Mouse (Mus musculus) brown adipose tissue, adult 24 weeks (tissue): Measurements from ENCODE around the gene Pkn1. TPM values are rescaled to one million over a fixed set of nuclear protein-coding genes. Genes with fewer than 3 reads are reported as not detected.

ENCODE experiments used
- H3K27ac ChIP-seq: fragments of 200-500 bp; replicated peaks from 2 replicates; pipeline ENCODE4 v1.5.1; 2012; ENCODE audit warnings: low read depth, mild to moderate bottlenecking, low read length
- H3K4me1 ChIP-seq: fragments of 200-500 bp; 2 replicates; pipeline ENCODE4 v1.6.1; 2012; ENCODE audit warnings: low read length, mixed read lengths; ENCODE audit not compliant: control insufficient read depth, insufficient read depth, insufficient read length
- H3K4me3 ChIP-seq: fragments of 200-500 bp; 2 replicates; pipeline ENCODE4 v1.5.1; 2012; ENCODE audit warnings: low read depth, mild to moderate bottlenecking, low read length, moderate library complexity; ENCODE audit not compliant: insufficient read depth
- polyA plus RNA-seq: library from polyadenylated mRNA; stranded (reverse); fragments of >200 nt; gene quantifications from 2 replicates; pipeline ENCODE4 v1.2.4, GENCODE M21; 2012; ENCODE audit not compliant: missing spikeins, insufficient read depth, insufficient read length

Pkn1 gene
- polyA plus RNA-seq, 1 experiment, result 98.1 TPM

- Histone ChIP-seq H3K4me1 (peaks cover 37% of the 10 kb centered on the region), H3K27ac (no peak overlapping the region), H3K4me3 (no peak overlapping the region)
These were observed 37.7 kb upstream of the Pkn1 start for GRCm38 (mm10) chr8:83736681-83737080.

- Histone ChIP-seq H3K4me3 (no peak overlapping the region), H3K4me1 (peaks cover 18% of the 10 kb centered on the region), H3K27ac (no peak overlapping the region)
These were observed 33.9 kb upstream of the Pkn1 start for GRCm38 (mm10) chr8:83732919-83733318.

GRCm38 (mm10) chr8:83731906-83732305 lies 32.9 kb upstream of the Pkn1 start:
- Histone ChIP-seq H3K4me1 (peaks cover 9% of the 10 kb centered on the region), H3K27ac (no peak overlapping the region), H3K4me3 (no peak overlapping the region)

GRCm38 (mm10) chr8:83729009-83729807 lies 30.2 kb upstream of the Pkn1 start:
- H3K4me3 ChIP-seq, result no peak overlapping the region
- H3K27ac ChIP-seq, result no peak overlapping the region

GRCm38 (mm10) chr8:83725521-83726102 lies 26.6 kb upstream of the Pkn1 start:
- H3K27ac ChIP-seq, result no peak overlapping the region
- H3K4me3 ChIP-seq, result no peak overlapping the region
- no peaks in the 10 kb centered on the region; the same call in 1 of the 2 replicates for H3K4me1 ChIP-seq

More at GRCm38 (mm10) chr8:83729009-83729807, 30.2 kb upstream of the Pkn1 start:
- H3K4me1 ChIP-seq, result no peaks in the 10 kb centered on the region

GRCm38 (mm10) chr8:83724697-83725482 lies 25.9 kb upstream of the Pkn1 start:
- Histone ChIP-seq H3K27ac (no peak overlapping the region), H3K4me1 (no peaks in the 10 kb centered on the region; the same call in 1 of the 2 replicates), H3K4me3 (no peak overlapping the region)

GRCm38 (mm10) chr8:83723447-83724083 lies 24.6 kb upstream of the Pkn1 start:
- H3K27ac ChIP-seq, result no peak overlapping the region
- H3K4me1 ChIP-seq, result no peaks in the 10 kb centered on the region; the same call in 1 of the 2 replicates
- H3K4me3 ChIP-seq, result no peak overlapping the region

GRCm38 (mm10) chr8:83722631-83723030 lies 23.7 kb upstream of the Pkn1 start:
- Histone ChIP-seq H3K4me3 (no peak overlapping the region), H3K4me1 (no peaks in the 10 kb centered on the region; the same call in 1 of the 2 replicates), H3K27ac (no peak overlapping the region)

GRCm38 (mm10) chr8:83721405-83722025 lies 22.5 kb upstream of the Pkn1 start:
- no peak overlapping the region for H3K4me3 ChIP-seq
- peaks cover 3% of the 10 kb centered on the region; the same call in 1 of the 2 replicates for H3K4me1 ChIP-seq
- H3K27ac ChIP-seq, result peak overlapping the region; percentile 62

- Histone ChIP-seq H3K27ac (no peak overlapping the region), H3K4me1 (peaks cover 3% of the 10 kb centered on the region; the same call in 1 of the 2 replicates), H3K4me3 (no peak overlapping the region)
These were observed 20.7 kb upstream of the Pkn1 start for GRCm38 (mm10) chr8:83719693-83720092.

GRCm38 (mm10) chr8:83719048-83719447 lies 20.1 kb upstream of the Pkn1 start:
- Histone ChIP-seq H3K4me3 (no peak overlapping the region), H3K4me1 (peaks cover 3% of the 10 kb centered on the region; the same call in 1 of the 2 replicates), H3K27ac (no peak overlapping the region)

GRCm38 (mm10) chr8:83716563-83716962 lies 17.6 kb upstream of the Pkn1 start:
- Histone ChIP-seq H3K4me1 (peaks cover 3% of the 10 kb centered on the region; the same call in 1 of the 2 replicates), H3K4me3 (0 out of 2 replicates have a peak overlapping the region, but pooled peaks have one; percentile 4), H3K27ac (no peak overlapping the region)

GRCm38 (mm10) chr8:83715771-83716170 lies 16.8 kb upstream of the Pkn1 start:
- peak overlapping the region; percentile 60 for H3K27ac ChIP-seq
- H3K4me3 ChIP-seq, result peak overlapping the region; percentile 77

GRCm38 (mm10) chr8:83715031-83715690 lies 16.2 kb upstream of the Pkn1 start, which contains the start of gene Ddx39:
Ddx39 (plus strand) TSS chr8:83715177.
- Histone ChIP-seq H3K27ac (peak within 1 kb of the TSS; percentile 76), H3K4me1 (peaks cover 3% of the 10 kb centered on the region; the same call in 1 of the 2 replicates), H3K4me3 (peak within 1 kb of the TSS; percentile 77)

More at GRCm38 (mm10) chr8:83715771-83716170, 16.8 kb upstream of the Pkn1 start:
- peaks cover 3% of the 10 kb centered on the region; the same call in 1 of the 2 replicates for H3K4me1 ChIP-seq
